Mouse (Mus musculus): ENCODE measurements around the gene Lyrm9.

Lyrm9 gene

GRCm38 (mm10) chr11:78826442-78827013 lies at the start of gene Lyrm9:
Gene Lyrm9, plus strand, starts transcription at chr11:78826584.
- peak; percentile 98 for DNase-seq

DNA sequence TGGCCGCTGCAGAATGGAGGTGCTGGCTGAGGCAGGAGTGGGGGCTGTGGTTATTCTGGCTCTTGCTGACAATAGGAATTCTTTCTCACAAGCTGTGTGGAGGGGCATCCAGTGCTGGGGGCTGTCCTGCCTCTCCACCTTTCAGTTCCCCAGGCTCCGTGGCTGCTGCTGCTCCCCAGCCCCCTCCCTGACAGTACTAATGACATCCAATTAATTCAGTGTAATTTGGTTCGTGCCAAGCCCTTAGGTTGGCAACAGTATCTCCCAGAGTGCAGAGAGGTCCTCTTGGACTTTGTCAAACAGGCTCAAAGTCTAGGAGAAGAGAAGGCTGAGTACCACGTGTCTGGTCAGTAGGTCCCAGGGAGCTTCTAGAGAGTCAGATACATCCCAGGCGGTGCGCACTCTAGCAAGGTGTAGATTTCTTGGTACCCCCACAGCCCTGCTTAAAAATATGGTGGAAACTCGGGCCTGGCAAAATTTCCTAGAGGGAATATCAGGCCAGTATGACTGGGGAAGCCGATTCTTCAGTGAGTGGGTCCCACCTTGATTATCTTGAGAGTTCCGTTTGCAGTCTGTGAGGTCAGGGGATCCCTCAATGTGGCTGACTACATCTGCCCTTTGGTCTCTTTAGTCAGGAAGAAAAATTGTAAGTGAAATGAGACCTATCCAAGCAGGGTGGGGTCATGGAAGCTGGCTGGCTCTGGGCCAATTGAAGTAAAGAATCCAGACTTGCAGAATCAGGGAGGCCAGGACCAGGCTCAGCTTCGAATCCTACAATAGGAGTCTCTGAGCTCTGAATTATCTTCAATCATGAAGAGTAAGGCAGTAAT lies 48.3 kb upstream of the Lyrm9 start:
- DNase-seq: no peak

GRCm38 (mm10) chr11:78780002-78780401 lies 46.4 kb upstream of the Lyrm9 start:
- no peak for DNase-seq

GRCm38 (mm10) chr11:78780571-78780970 lies 45.8 kb upstream of the Lyrm9 start:
- no peak for DNase-seq

GRCm38 (mm10) chr11:78782326-78782725 lies 44.1 kb upstream of the Lyrm9 start:
- DNase-seq: peak; percentile 28

GRCm38 (mm10) chr11:78782791-78783347 lies 43.5 kb upstream of the Lyrm9 start:
- DNase-seq: no peak

DNA sequence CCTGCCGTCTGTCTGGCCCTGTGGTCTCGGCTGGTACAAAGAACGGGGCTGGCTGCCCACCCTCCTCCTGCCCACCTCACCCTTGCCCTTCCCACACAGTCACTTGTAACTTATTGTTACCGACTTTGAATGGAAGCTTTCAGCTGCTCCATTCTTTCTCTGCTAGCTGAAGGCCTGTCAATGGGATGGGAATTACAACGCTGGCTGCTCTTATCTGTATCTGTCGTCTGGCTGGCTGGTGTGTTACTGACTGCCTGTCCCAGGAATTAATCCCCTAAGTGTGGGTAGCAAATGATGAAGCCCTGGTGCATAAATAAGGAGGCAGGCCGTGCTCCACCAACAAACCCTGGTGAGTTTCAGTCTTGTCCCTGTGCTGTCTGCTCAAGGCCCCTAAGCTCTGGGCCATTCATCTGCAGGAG lies 40.4 kb upstream of the Lyrm9 start:
- DNase-seq: no peak

- no peak for DNase-seq
These were observed 36.9 kb upstream of the Lyrm9 start for GRCm38 (mm10) chr11:78789370-78790060.

- DNase-seq: no peak
These were observed 34.8 kb upstream of the Lyrm9 start for GRCm38 (mm10) chr11:78791582-78791981.

DNA sequence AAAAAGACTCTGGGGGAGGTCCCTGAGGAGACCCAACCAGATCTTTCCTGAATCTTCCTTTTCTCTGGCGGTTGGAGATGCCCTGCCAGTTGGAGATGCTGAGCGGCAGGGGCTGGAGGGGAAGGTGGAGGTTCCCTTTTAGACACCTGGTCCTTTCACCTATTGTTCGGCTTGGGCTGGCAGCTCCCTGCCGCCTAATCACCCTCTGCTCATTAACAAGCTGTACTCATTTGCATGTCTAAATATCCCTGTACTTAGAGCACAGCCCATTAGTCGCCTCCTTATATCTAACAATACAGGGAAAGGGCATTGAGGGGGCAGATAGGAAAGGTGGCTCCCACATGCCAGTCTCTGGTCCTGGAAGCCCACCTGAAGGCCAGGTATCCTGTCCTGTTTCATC lies 34.3 kb upstream of the Lyrm9 start:
- DNase-seq: no peak

GRCm38 (mm10) chr11:78792465-78792864 lies 33.9 kb upstream of the Lyrm9 start:
- peak; percentile 28 for DNase-seq

DNA sequence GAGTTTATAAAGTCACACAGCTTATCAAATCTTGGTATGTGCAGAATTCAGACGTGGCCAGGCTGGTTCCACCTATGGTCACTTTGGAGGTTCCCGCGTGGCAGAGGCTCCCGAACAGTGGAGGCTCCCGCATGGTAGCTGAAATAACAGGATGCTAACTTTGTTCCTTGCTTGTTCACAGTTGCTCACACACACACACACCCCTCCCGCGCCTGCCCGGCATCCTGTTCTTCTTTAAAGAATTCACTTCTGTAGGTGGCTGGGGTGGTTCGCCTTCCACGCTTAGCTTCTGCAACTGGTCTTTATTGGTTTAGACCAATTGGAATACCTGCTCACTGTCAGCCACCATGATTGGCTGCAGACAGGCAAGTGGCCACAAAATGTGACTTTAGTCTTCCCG lies 33.3 kb upstream of the Lyrm9 start:
- DNase-seq: peak; percentile 57

- no peak for DNase-seq
These were observed 30.2 kb upstream of the Lyrm9 start for GRCm38 (mm10) chr11:78796072-78796729.

GRCm38 (mm10) chr11:78801094-78801493 lies 25.3 kb upstream of the Lyrm9 start:
- no peak for DNase-seq

GRCm38 (mm10) chr11:78803587-78804316 lies 22.6 kb upstream of the Lyrm9 start:
- no peak for DNase-seq

- no peak for DNase-seq
These were observed 21.8 kb upstream of the Lyrm9 start for GRCm38 (mm10) chr11:78804551-78804950.

- DNase-seq: no peak
These were observed 21.2 kb upstream of the Lyrm9 start for GRCm38 (mm10) chr11:78805198-78805597.

DNA sequence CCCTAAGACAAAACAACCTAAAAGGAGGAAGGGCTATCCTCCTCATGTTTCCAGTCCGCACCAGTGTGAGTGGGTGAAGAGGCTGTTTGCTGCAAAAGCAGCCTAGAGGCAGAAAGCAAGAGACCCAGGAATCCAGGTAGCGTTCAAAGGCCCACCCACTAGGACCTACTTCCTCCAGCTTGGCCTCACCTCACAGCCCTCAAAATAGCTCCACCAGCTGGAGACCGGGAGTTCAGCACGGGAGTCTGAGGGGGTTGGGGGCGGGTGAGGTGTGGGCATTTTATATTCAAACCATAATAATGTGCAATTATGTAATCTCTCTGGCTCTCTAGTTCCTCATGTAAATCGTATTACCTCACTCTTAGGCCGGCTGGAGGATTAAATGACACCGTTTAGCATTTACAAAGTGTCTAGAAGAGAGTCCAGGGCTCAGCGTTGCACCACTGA lies 20.7 kb upstream of the Lyrm9 start:
- DNase-seq: no peak

DNA sequence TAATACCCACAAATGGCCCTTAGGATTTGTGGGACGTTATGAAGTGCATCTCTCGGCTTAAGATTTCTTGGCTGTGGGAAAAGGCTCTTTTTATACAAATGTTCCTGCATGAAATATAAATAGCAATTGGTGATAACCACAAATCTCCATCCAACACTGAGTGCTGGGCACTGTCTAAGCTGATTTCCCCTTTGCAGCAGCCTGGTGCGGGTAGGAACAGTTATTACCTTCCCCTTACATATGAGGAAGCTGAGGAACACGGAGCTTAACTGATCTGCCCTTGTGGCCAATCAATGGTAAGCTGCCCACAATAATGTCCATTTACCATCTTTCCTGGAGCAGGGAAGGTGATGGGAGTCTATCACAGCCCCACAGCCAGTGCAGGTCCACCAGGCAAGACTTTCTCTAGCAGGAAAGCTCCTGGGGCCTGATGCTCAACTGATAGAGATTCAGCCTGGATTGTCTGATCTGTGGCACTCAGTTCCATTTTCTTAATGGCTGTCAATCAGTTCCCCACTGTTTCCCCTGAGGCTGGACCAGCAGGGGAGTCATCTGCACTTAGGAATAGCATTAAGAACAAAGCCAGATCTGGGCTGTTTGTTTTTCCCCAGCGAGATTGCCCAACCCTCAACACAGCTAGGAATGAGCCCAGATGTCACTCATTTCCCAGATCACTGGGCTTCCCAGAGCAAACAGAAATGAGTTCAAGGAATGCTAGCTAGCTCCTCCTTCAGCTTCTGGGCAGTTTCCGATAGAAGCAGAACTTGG lies 18.9 kb upstream of the Lyrm9 start:
- DNase-seq: no peak

DNA sequence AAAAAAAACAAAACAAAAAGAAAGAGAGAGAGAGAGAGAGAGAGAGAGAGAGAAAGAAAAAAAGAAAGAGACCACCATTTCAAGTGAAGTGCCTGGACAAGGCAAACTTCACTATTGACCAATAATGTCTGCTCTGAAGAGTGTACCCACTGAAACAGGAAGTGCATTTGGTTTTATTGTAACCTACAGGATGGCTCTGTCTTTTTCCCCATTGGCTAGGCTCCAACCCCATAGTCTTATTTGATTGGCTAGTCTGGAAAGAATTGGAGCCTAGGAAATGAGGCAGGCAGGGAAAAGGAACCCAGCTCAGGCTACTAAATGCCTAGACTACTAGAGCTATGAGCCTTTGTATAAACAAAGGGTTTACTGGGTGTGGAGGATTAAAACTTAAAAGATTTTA lies 17.0 kb upstream of the Lyrm9 start:
- DNase-seq: no peak

DNA sequence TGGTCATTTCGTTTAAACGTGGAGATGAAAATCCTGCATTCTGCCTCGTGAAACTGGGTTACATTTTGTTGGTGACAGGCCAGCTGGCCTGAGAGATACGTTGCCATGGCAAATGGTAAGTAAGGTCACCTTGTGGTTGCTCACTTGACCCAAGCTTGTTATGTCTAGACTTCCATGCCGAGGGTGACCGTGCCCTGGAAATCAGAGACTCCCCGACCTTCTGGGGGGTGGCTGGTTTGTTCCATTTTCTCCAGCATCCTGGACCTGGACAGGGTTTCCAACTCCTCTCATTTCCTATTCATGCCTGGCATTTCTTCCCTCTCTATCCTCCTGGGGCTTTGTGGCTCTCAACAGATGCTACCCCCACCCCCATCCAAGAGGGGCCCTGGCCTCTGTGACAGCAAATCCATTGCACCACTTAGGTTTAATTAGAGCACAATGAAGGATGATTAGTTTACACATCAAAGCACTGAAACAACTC lies 11.9 kb upstream of the Lyrm9 start:
- no peak for DNase-seq
